Mouse (Mus musculus): Measurements from ENCODE around the gene BB287469.
"Not testable (repeated sequence)": the region's sequence is repeated elsewhere in the genome, so short reads cannot be mapped to it uniquely, and the experiment has no call there.

The BB287469 gene

GRCm38 (mm10) chr12:87816277-87816676 is at the start of gene BB287469:
Gene BB287469, plus strand, starts transcription at chr12:87816577.
- DNase-seq (ENCODE audit: low spot score): not testable (repeated sequence)

GRCm38 (mm10) chr12:87775655-87776054 is 40.7 kb upstream of the BB287469 start, which contains the start of gene Gm21319:
Gene Gm21319, minus strand, starts transcription at chr12:87775755.
- DNase-seq (ENCODE audit: low spot score): not testable (repeated sequence)

- not testable (repeated sequence) for DNase-seq (ENCODE audit: low spot score)
Measured at GRCm38 (mm10) chr12:87795212-87795611, 21.2 kb upstream of the BB287469 start, which contains the start of gene Gm21936. Gene Gm21936, plus strand, starts transcription at chr12:87795512.

GRCm38 (mm10) chr12:87797971-87798370 is 18.4 kb upstream of the BB287469 start:
- not testable (repeated sequence) for DNase-seq (ENCODE audit: low spot score)

- not testable (repeated sequence) for DNase-seq (ENCODE audit: low spot score)
Measured at GRCm38 (mm10) chr12:87842239-87842638, 25.9 kb downstream of the BB287469 start, which contains the start of gene Gm2001. Gene Gm2001, minus strand, starts transcription at chr12:87842339.

- DNase-seq (ENCODE audit: low spot score): not testable (repeated sequence)
Measured at GRCm38 (mm10) chr12:87850657-87851056, 34.3 kb downstream of the BB287469 start.

- DNase-seq (ENCODE audit: low spot score): not testable (repeated sequence)
Measured at GRCm38 (mm10) chr12:87856067-87856466, 39.7 kb downstream of the BB287469 start.

GRCm38 (mm10) chr12:87861740-87862692 is 45.6 kb downstream of the BB287469 start:
- DNase-seq (ENCODE audit: low spot score): not testable (repeated sequence)

GRCm38 (mm10) chr12:87863638-87864037 is 47.3 kb downstream of the BB287469 start:
- DNase-seq (ENCODE audit: low spot score): not testable (repeated sequence)

GRCm38 (mm10) chr12:87864048-87864447 is 47.7 kb downstream of the BB287469 start:
- not testable (repeated sequence) for DNase-seq (ENCODE audit: low spot score)

Data from c-Kit-positive CD71-positive TER-119-positive erythroid progenitor cells, embryonic 14.5 days (primary cell).